Mouse (Mus musculus): ENCODE data around the gene Kcnip1. TPM values are rescaled to one million over a fixed set of nuclear protein-coding genes. Genes with fewer than 3 reads are reported as not detected.
A peak's percentile ranks its signal among the peaks of the same experiment; 100 is the strongest.

Kcnip1 gene
- polyA plus RNA-seq, 1 experiment from 2014 or later: 1.1 TPM

DNA sequence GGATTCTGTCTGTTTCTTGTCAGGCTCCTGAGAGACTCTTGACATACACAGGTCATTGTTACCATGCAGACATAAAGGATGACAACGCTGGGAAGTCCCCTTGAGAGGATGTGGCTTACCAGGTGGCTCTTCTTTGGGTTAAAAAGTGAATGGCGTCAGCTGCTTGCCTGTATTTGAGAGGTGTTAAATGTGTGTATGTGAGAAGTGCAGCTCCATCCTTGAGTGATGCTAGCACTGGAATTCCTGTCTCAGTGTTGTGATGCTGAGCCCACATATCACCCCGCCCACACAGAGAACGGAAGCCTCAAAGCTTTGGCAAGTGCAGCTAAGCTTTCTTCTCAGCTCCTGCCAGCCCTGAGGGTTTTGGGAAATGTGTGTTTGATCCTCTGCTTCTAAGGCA, 292.2 kb downstream of the Kcnip1 start:
- no peak overlapping the region for H3K4me3 ChIP-seq (ENCODE audit: low read length)
- H3K36me3 ChIP-seq (ENCODE audit: insufficient read depth, low read length): no peaks in the 10 kb centered on the region
- no peak overlapping the region for H3K9ac ChIP-seq (replicated peaks; ENCODE audit: low read length)
- H3K27ac ChIP-seq (ENCODE audit: low read length): no peak overlapping the region
- WGBS: 40% methylated on average over 4 of the region's 4 CpGs
- no peaks in the 10 kb centered on the region for H3K27me3 ChIP-seq (ENCODE audit: insufficient read depth, low read length)
- no peak overlapping the region for H3K4me2 ChIP-seq (replicated peaks; ENCODE audit: low read depth, low read length)
- no peaks in the 10 kb centered on the region for H3K9me3 ChIP-seq (ENCODE audit: low read length)
- no peaks in the 10 kb centered on the region for H3K4me1 ChIP-seq (ENCODE audit: insufficient read depth, low read length)
- no peak for ATAC-seq (ENCODE audit: low FRiP score, low TSS enrichment)

DNA sequence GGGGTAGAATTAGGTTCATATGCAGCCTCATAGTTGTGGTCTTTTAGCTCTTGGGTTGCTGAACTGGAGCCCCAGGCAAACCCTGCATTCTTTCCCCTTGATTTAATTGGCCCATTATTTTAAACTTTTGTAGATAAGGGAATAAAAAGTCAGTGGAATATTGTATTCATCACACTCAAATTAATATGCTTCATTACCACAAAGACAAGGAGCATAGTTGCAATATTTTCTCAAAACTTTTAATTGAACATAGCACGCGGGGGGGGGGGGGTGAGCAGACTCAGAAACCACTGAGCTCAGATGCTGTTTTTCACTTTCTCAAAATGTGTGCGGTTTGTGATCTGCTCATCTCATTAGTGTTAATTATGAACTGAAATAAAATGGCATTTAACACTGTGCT, 302.8 kb downstream of the Kcnip1 start:
- H3K27me3 ChIP-seq (ENCODE audit: insufficient read depth, low read length): no peaks in the 10 kb centered on the region
- H3K4me3 ChIP-seq (ENCODE audit: low read length): no peak overlapping the region
- H3K9me3 ChIP-seq (ENCODE audit: low read length): no peaks in the 10 kb centered on the region
- no peak overlapping the region for H3K4me2 ChIP-seq (replicated peaks; ENCODE audit: low read depth, low read length)
- no peaks in the 10 kb centered on the region for H3K4me1 ChIP-seq (ENCODE audit: insufficient read depth, low read length)
- ATAC-seq (ENCODE audit: low FRiP score, low TSS enrichment): no peak
- H3K9ac ChIP-seq (replicated peaks; ENCODE audit: low read length): no peak overlapping the region
- H3K27ac ChIP-seq (ENCODE audit: low read length): no peak overlapping the region
- WGBS: 82% methylated on average over 3 of the region's 3 CpGs
- no peaks in the 10 kb centered on the region for H3K36me3 ChIP-seq (ENCODE audit: insufficient read depth, low read length)

DNA sequence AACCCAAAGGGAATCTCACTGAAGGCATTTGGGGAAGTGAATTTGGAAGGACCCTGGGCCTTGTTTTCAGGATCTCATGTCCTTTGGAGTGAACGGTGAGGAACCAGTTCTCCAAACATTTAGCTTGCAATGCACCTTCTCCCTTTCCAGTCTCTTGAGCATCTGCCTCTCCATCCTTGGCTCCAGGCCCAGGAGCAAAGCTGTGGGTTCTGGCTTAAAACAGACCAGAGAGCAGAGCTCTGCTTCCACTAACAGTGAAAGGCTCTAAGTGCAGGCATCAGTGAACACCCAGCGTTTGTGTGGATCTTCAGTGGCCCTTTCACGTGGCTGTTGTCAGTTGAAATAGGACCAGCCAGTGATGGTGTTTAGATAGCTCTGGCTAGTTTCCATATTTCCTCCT, 307.0 kb downstream of the Kcnip1 start:
- no peak overlapping the region for H3K27ac ChIP-seq (ENCODE audit: low read length)
- no peaks in the 10 kb centered on the region for H3K4me1 ChIP-seq (ENCODE audit: insufficient read depth, low read length)
- ATAC-seq (ENCODE audit: low FRiP score, low TSS enrichment): no peak
- H3K27me3 ChIP-seq (ENCODE audit: insufficient read depth, low read length): no peaks in the 10 kb centered on the region; the same call in 1 of the 2 replicates
- H3K9me3 ChIP-seq (ENCODE audit: low read length): no peaks in the 10 kb centered on the region
- no peaks in the 10 kb centered on the region for H3K36me3 ChIP-seq (ENCODE audit: insufficient read depth, low read length)
- 66% methylated on average over 3 of the region's 3 CpGs for WGBS
- H3K4me2 ChIP-seq (replicated peaks; ENCODE audit: low read depth, low read length): no peak overlapping the region
- H3K4me3 ChIP-seq (ENCODE audit: low read length): no peak overlapping the region
- no peak overlapping the region for H3K9ac ChIP-seq (replicated peaks; ENCODE audit: low read length)

DNA sequence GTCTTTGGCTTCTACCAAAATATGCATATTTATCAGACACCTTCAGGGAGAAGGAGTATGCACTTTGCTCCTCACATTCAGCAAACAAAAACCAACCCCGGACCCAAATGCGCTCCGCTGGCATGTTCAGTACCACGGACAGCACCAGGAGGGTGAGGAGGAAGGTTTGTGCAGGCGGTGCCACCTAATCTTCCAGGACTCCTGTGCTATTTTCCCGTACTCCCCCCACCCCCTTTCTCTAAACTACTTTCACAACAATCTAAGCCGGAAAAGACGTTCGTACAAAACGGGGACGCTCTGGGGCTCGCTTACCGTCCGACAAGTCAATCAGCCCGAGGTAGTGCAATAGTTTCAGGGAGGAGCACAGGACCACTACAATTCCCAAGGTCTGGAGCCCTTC, 312.8 kb downstream of the Kcnip1 start:
- H3K4me1 ChIP-seq (ENCODE audit: insufficient read depth, low read length): no peaks in the 10 kb centered on the region
- WGBS: 2% methylated on average over 15 of the region's 15 CpGs
- ATAC-seq (ENCODE audit: low FRiP score, low TSS enrichment): no peak
- no peak overlapping the region for H3K27ac ChIP-seq (ENCODE audit: low read length)
- no peak overlapping the region for H3K4me3 ChIP-seq (ENCODE audit: low read length)
- no peaks in the 10 kb centered on the region for H3K36me3 ChIP-seq (ENCODE audit: insufficient read depth, low read length)
- H3K27me3 ChIP-seq (ENCODE audit: insufficient read depth, low read length): no peaks in the 10 kb centered on the region; the same call in 1 of the 2 replicates
- H3K9ac ChIP-seq (replicated peaks; ENCODE audit: low read length): no peak overlapping the region
- no peaks in the 10 kb centered on the region for H3K9me3 ChIP-seq (ENCODE audit: low read length)
- H3K4me2 ChIP-seq (replicated peaks; ENCODE audit: low read depth, low read length): peak overlapping the region; percentile 22; the same call in 1 of the 2 replicates

DNA sequence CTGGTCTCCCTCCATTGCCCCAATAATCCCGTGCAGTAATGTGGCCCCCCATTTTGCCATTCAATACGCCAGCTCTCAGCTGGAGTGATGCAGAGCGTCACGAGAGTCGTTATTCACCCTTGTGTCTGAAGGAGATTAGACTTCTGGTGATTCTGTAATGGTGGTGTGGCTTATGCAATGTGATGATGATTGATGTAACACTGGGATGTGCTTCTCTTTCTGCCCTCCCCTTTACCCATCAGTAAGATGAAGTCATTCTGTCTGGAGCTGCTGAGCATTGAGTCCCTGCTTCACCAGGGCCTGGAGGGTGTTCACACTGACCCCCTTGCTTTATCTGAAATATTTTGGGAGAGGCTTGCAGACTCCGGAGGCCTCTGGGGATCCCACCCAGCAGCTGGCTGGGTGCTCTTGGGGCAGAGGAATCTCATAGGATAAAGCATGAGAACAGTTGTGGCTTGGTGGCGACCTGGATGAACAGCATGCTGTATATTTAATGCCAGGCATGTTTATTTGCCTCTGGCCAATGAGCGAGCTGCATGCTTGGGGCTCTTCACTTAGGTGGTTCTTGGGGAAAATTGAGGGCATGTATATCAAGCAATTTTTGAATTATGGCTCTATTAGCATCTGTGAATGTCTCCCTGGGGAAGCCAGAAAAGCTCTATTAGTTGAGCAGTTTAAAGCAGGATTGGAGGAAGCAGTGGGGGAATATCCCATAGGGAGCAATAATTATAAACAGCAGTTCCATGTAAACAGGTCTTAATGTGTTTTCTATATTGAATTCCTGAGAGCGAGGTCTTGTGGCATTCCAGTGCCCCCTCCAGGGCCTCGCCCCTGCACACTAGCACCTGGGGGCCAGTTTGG, 322.6 kb downstream of the Kcnip1 start:
- Histone ChIP-seq H3K4me1 (ENCODE audit: insufficient read depth, low read length) (no peaks in the 10 kb centered on the region), H3K4me2 (replicated peaks; ENCODE audit: low read depth, low read length) (no peak overlapping the region), H3K36me3 (ENCODE audit: insufficient read depth, low read length) (no peaks in the 10 kb centered on the region), H3K9ac (replicated peaks; ENCODE audit: low read length) (no peak overlapping the region), H3K9me3 (ENCODE audit: low read length) (no peaks in the 10 kb centered on the region), H3K27me3 (ENCODE audit: insufficient read depth, low read length) (no peaks in the 10 kb centered on the region), H3K27ac (ENCODE audit: low read length) (no peak overlapping the region), H3K4me3 (ENCODE audit: low read length) (no peak overlapping the region)
- WGBS: 74% methylated on average over 10 of the region's 10 CpGs
- no peak for ATAC-seq (ENCODE audit: low FRiP score, low TSS enrichment)

DNA sequence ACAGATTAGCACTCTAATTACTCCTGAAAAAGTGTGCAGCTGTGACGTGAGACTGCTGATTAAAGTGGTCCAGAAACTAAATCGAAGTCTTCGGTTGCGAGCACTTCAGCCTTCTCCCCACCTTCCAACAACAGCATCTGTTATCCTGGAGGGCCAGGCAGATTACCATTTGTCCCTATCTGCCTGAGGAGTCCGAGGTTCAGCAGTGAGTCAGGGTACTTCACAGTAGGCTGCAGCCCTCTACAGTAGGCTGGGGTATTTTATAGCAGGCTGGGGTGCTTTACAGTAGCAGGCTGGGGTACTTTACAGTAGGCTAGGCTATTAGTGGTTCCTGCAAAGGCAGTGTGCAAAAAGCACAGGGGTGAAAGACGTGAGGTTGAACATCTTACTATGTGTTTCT, 324.6 kb downstream of the Kcnip1 start:
- WGBS: 61% methylated on average over 6 of the region's 6 CpGs
- Histone ChIP-seq H3K36me3 (ENCODE audit: insufficient read depth, low read length) (no peaks in the 10 kb centered on the region), H3K4me2 (replicated peaks; ENCODE audit: low read depth, low read length) (no peak overlapping the region), H3K9ac (replicated peaks; ENCODE audit: low read length) (no peak overlapping the region), H3K4me1 (ENCODE audit: insufficient read depth, low read length) (no peaks in the 10 kb centered on the region), H3K27me3 (ENCODE audit: insufficient read depth, low read length) (no peaks in the 10 kb centered on the region), H3K27ac (ENCODE audit: low read length) (no peak overlapping the region), H3K9me3 (ENCODE audit: low read length) (no peaks in the 10 kb centered on the region), H3K4me3 (ENCODE audit: low read length) (no peak overlapping the region)
- no peak for ATAC-seq (ENCODE audit: low FRiP score, low TSS enrichment)

DNA sequence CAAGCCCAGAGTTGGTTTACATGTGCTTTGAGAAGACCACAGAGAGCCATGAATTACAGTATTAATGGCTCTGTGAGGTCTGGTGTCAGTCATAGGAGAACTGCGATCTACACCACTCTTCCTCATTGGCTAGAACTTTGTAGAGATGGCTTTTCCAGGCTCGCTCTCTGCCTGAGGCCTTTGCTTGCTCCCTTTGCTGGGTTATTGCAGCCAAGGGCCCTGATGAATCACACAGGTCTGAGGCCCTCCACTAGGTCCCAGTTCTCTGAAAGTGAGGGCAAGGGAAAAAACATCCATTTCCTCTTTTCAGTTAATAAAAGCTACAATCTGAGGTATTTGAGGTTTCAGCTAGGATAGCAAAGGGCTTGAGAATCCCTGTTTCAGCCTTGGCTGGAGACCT, 329.4 kb downstream of the Kcnip1 start:
- ATAC-seq (ENCODE audit: low FRiP score, low TSS enrichment): no peak
- 76% methylated on average over 2 of the region's 2 CpGs for whole genome bisulfite sequencing
- no peaks in the 10 kb centered on the region for H3K36me3 ChIP-seq (ENCODE audit: insufficient read depth, low read length)
- no peaks in the 10 kb centered on the region for H3K4me1 ChIP-seq (ENCODE audit: insufficient read depth, low read length)
- no peak overlapping the region for H3K9ac ChIP-seq (replicated peaks; ENCODE audit: low read length)
- H3K27me3 ChIP-seq (ENCODE audit: insufficient read depth, low read length): no peaks in the 10 kb centered on the region
- no peaks in the 10 kb centered on the region for H3K9me3 ChIP-seq (ENCODE audit: low read length)
- H3K4me2 ChIP-seq (replicated peaks; ENCODE audit: low read depth, low read length): no peak overlapping the region
- no peak overlapping the region for H3K27ac ChIP-seq (ENCODE audit: low read length)
- H3K4me3 ChIP-seq (ENCODE audit: low read length): no peak overlapping the region

DNA sequence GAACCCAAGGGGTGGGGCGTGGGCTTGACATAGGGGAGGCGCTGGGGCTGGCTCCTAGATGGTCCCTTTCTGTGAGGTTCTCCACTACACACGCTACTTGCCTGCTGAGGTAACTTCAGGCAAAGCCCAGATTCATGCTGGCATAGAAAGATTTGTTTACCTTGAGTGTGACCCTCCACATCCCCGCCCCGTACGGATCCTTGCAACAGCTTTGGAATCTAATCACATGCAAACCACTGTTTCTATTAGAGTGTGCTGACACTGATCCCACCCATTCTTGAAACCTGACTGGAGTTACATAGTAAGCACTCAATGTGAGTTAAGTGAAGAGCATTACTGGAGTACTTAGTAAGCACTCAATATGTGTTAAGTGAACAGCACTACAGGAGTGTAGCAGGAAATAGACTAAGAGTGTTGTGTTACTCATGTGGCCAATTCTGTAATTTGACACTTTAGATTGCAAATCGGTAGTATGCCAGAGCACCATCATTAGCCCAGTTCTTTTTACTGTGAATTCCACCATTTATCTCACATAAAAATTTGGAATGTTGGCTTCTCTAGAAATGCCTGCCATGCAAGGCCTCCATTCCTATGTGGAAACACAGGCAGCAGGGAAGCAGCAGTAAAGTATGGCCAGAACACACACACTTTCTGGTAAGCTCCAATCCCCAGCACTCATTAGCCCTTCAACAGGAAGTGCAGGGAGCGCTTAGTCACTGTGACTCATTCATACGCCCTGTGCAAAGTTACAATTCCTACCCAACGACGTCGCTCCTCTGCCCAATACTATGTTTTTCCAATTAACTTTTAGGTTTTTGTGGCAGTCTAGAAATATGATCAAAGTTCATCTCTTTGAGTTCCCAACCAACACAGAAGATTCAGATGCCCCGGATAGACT, 332.7 kb downstream of the Kcnip1 start:
- no peak overlapping the region for H3K4me3 ChIP-seq (ENCODE audit: low read length)
- WGBS: 68% methylated on average over 13 of the region's 13 CpGs
- H3K27ac ChIP-seq (ENCODE audit: low read length): no peak overlapping the region
- H3K36me3 ChIP-seq (ENCODE audit: insufficient read depth, low read length): no peaks in the 10 kb centered on the region
- H3K4me2 ChIP-seq (replicated peaks; ENCODE audit: low read depth, low read length): no peak overlapping the region
- no peak for ATAC-seq (ENCODE audit: low FRiP score, low TSS enrichment)
- H3K4me1 ChIP-seq (ENCODE audit: insufficient read depth, low read length): no peaks in the 10 kb centered on the region
- H3K9me3 ChIP-seq (ENCODE audit: low read length): no peaks in the 10 kb centered on the region
- H3K9ac ChIP-seq (replicated peaks; ENCODE audit: low read length): no peak overlapping the region
- no peaks in the 10 kb centered on the region for H3K27me3 ChIP-seq (ENCODE audit: insufficient read depth, low read length)

DNA sequence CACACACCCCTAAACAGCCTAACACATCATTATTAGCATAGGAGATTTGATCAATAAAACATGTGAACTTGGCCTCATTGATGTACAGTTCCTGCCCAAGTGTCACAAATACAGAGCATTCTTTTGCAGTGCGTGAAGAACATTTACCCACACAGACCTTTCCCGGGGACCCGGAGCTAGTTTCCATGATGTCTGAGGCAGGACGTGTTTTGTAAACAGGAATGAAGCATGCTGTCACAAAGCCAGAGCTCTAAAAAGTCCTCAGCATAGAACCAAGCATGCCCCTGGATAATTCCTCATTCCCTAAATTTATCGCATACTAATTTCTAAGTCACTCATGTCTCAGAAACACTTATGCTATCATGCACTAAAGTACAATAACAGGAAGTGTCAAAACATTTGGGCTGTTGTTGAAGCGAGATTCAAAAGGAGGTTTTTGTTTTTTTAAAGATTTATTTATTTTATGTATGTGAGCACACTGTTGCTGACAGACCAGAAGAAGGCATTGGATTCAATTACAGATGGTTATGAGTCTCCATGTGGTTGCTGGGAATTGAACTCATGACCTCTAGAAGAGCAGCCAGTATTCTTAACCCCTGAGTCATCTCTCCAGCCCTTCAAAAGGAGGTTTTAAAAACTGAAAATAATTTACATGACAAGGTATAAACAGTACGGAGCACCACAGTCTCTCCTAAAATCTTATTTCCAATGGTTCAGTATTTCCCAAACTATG, 336.9 kb downstream of the Kcnip1 start:
- Histone ChIP-seq H3K9ac (replicated peaks; ENCODE audit: low read length) (no peak overlapping the region), H3K9me3 (ENCODE audit: low read length) (no peaks in the 10 kb centered on the region), H3K4me2 (replicated peaks; ENCODE audit: low read depth, low read length) (no peak overlapping the region), H3K36me3 (ENCODE audit: insufficient read depth, low read length) (no peaks in the 10 kb centered on the region), H3K27ac (ENCODE audit: low read length) (no peak overlapping the region), H3K4me3 (ENCODE audit: low read length) (no peak overlapping the region), H3K4me1 (ENCODE audit: insufficient read depth, low read length) (no peaks in the 10 kb centered on the region), H3K27me3 (ENCODE audit: insufficient read depth, low read length) (no peaks in the 10 kb centered on the region)
- ATAC-seq (ENCODE audit: low FRiP score, low TSS enrichment): no peak
- 61% methylated on average over 7 of the region's 7 CpGs for WGBS

All from kidney, embryonic 16.5 days (tissue).